Mouse (Mus musculus) heart, embryonic 10.5 days (tissue): ENCODE results near the gene Ubtf. TPM values are rescaled to one million over a fixed set of nuclear protein-coding genes. Genes with fewer than 3 reads are reported as not detected.

Experiments used
- DNase-seq: peaks from one replicate; pipeline ENCODE4 v3.0.0-alpha.2; 2017; ENCODE audit warnings: low spot score
- H3K27ac ChIP-seq: fragments of 300-500 bp; sonication (generic); 2 replicates; pipeline ENCODE4 v1.5.1; 2016; ENCODE audit warnings: mild to moderate bottlenecking
- H3K27me3 ChIP-seq: fragments of 300-500 bp; sonication (generic); 2 replicates; pipeline ENCODE4 v1.6.1; 2016; ENCODE audit warnings: mild to moderate bottlenecking; ENCODE audit not compliant: poor library complexity, insufficient read depth, severe bottlenecking
- H3K36me3 ChIP-seq: fragments of 300-500 bp; sonication (generic); 2 replicates; pipeline ENCODE4 v1.6.1; 2016; ENCODE audit warnings: mild to moderate bottlenecking, moderate library complexity
- H3K4me1 ChIP-seq: fragments of 300-500 bp; sonication (generic); 2 replicates; pipeline ENCODE4 v1.6.1; 2016; ENCODE audit warnings: mild to moderate bottlenecking
- H3K4me3 ChIP-seq: fragments of 300-500 bp; sonication (generic); 2 replicates; pipeline ENCODE4 v1.5.1; 2016; ENCODE audit warnings: mild to moderate bottlenecking, moderate library complexity
- H3K9me3 ChIP-seq: fragments of 300-500 bp; sonication (generic); 2 replicates; pipeline ENCODE4 v1.6.1; 2016; ENCODE audit warnings: mild to moderate bottlenecking, moderate library complexity
- WGBS: fragments of 180-500 bp; shearing (Covaris S2); methylation state at CpG from one replicate; pipeline ENCODE4 v1.1.7; 2016; 5-methylcytosine and 5-hydroxymethylcytosine counted together
- polyA plus RNA-seq: library from polyadenylated mRNA; unstranded; fragments of >200 nt; fragmentation: Nextera tagmentation; extraction: Ambion mirVana; gene quantifications from 2 replicates; pipeline ENCODE4 v1.2.1, GENCODE M21; 2016

The Ubtf gene
- polyA plus RNA-seq, 1 experiment from 2014 or later, result 75.4 TPM

DNA sequence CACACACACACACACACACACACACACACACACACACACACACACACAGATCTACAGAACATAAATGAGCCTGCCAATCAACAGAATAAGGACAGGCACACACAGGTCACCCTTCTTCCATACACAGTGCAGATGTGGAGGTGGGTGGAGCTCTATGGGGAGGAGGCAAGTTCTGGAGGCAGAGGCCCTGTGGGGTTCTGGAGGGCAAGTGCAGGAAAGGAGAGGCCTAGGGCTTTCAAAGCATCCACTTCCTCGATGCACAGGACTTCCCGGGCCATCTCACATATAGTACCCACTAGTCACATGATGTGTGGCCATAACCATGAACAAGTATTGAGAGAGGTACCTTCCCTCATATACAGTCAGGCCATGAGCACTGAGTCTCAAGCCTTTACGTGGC is 36.0 kb upstream of the Ubtf start:
- peaks cover 73% of the 10 kb centered on the region for H3K27me3 ChIP-seq
- H3K27ac ChIP-seq, result no peak overlapping the region
- no peak overlapping the region for H3K4me3 ChIP-seq

DNA sequence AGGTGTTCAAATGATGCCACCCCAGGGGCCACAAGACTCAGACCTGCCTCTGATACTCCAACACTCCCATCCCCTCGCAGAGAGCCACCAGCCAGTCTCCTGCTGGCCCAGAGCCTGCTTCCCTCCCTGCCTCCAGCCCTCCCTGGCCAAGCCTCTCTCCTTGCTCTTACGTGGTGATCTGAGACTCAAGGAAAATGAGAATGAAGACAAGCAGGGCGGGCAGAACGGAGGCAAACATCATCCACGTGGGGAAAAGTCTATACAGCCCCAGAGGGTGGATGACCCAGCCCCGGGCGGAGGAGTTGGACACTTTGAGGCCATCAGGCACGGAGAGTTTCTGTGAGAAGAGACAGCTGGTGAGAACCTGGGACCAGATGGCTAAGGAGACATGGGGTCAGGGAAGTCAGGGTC is 33.5 kb upstream of the Ubtf start:
- H3K27me3 ChIP-seq, result peaks cover 57% of the 10 kb centered on the region
- H3K27ac ChIP-seq, result no peak overlapping the region
- no peak overlapping the region for H3K4me3 ChIP-seq
- H3K36me3 ChIP-seq, result 0 out of 2 replicates have a peak, but pooled peaks cover 3% of the 10 kb centered on the region
- WGBS, result 48% methylated on average over 8 of the region's 8 CpGs
- no peak for DNase-seq
- no peaks in the 10 kb centered on the region for H3K4me1 ChIP-seq
- H3K9me3 ChIP-seq, result no peaks in the 10 kb centered on the region

More for the DNA sequence above, 36.0 kb upstream of the Ubtf start:
- DNase-seq, result no peak
- H3K4me1 ChIP-seq, result no peaks in the 10 kb centered on the region; the same call in 1 of the 2 replicates
- H3K9me3 ChIP-seq, result no peaks in the 10 kb centered on the region
- H3K36me3 ChIP-seq, result 0 out of 2 replicates have a peak, but pooled peaks cover 3% of the 10 kb centered on the region
- 78% methylated on average over 3 of the region's 3 CpGs for WGBS

DNA sequence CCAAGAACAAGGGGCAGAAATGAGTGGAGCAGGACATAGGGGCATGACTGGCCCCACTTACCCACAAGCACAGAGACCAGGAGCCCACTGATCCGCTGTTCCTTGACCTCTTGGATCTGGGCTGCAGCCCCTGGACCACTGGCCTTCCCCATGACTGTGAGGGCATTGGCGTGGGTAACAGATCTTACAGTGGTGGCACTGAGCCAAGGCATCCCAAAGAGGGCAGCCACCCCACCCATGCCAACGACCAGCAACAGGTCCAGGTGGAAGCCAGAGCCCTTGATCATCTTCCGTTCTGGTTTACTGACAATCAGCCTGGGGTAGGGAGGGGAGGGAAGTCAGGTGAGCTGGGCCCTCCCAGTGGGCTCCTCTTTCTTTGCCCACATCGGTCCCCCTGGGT is 32.8 kb upstream of the Ubtf start:
- H3K27ac ChIP-seq, result no peak overlapping the region
- H3K9me3 ChIP-seq, result no peaks in the 10 kb centered on the region
- DNase-seq, result no peak
- H3K27me3 ChIP-seq, result peaks cover 50% of the 10 kb centered on the region
- WGBS, result 55% methylated on average over 5 of the region's 5 CpGs
- no peak overlapping the region for H3K4me3 ChIP-seq
- H3K36me3 ChIP-seq, result 0 out of 2 replicates have a peak, but pooled peaks cover 3% of the 10 kb centered on the region
- no peaks in the 10 kb centered on the region for H3K4me1 ChIP-seq

GRCm38 (mm10) chr11:102350981-102351523 is 31.5 kb upstream of the Ubtf start:
- no peaks in the 10 kb centered on the region for H3K9me3 ChIP-seq

DNA sequence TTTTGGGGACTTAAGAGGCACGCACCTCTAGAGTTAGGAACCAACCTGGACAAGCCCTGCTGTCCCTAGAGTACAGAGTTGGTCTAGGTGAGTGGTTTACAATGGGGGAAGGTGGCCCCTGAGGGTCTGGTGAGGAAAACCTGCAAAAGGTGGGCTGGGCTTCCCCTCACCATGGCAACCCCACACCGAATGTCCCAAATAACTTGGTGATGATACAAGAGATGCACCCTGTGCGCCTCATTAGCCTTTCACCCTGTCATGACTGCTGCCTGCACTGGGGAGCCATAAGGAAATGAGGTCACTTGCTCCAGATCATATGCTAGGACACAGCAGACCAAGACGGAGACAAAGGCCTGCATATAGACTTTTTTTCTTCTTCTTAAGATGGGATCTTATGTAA is 30.9 kb upstream of the Ubtf start:
- Histone ChIP-seq H3K9me3 (no peaks in the 10 kb centered on the region), H3K36me3 (0 out of 2 replicates have a peak, but pooled peaks cover 3% of the 10 kb centered on the region), H3K27ac (no peak overlapping the region; the same call in 1 of the 2 replicates), H3K4me3 (no peak overlapping the region), H3K4me1 (no peaks in the 10 kb centered on the region), H3K27me3 (peaks cover 31% of the 10 kb centered on the region)
- 80% methylated on average over 4 of the region's 4 CpGs for WGBS
- DNase-seq, result peak; percentile 73

More at GRCm38 (mm10) chr11:102350981-102351523, 31.5 kb upstream of the Ubtf start:
- 0 out of 2 replicates have a peak, but pooled peaks cover 3% of the 10 kb centered on the region for H3K36me3 ChIP-seq
- no peak overlapping the region for H3K27ac ChIP-seq
- no peaks in the 10 kb centered on the region for H3K4me1 ChIP-seq
- H3K4me3 ChIP-seq, result no peak overlapping the region
- DNase-seq, result peak; percentile 73
- 84% methylated on average over 17 of the region's 17 CpGs for WGBS
- H3K27me3 ChIP-seq, result peaks cover 37% of the 10 kb centered on the region

DNA sequence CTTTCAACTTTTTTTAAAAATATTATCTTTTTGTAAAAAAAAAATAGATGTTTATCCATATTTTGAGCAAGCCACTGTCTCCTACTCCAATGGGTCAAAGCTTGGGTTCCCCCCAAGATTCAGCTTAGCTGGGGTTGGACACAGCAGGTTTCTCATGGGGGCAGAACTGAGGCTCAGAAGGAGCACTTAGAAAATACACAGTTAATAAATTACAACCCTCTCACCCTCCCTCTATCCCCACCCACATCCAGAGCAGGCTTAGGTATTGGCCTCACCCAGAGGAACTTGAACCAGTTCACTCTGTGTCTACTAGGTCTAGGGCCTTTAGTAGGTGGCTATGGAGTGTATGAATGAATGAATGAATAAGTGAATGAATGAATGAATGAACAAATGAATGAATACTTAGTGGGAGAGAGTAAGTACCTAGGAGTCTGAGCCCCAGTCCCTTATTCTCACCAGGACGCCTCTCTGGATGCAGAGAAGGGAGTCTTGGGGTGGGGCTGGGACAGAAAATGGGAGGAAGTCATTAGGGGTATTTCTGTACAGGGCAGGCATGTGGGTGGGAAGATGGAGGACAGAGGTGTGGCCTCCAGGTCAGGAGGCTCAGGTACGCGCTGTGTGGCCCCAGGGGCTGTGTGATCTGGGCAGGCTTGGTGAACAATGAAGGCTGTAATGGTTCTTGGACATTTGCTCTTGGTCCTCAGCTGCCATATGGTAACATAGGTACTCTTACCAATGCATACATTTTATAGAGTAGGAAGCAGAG is 29.8 kb upstream of the Ubtf start:
- H3K27ac ChIP-seq, result no peak overlapping the region
- H3K27me3 ChIP-seq, result peaks cover 30% of the 10 kb centered on the region
- no peak for DNase-seq
- WGBS, result 89% methylated on average over 3 of the region's 3 CpGs
- H3K4me1 ChIP-seq, result no peaks in the 10 kb centered on the region
- no peaks in the 10 kb centered on the region for H3K9me3 ChIP-seq
- no peak overlapping the region for H3K4me3 ChIP-seq
- 0 out of 2 replicates have a peak, but pooled peaks cover 3% of the 10 kb centered on the region for H3K36me3 ChIP-seq

DNA sequence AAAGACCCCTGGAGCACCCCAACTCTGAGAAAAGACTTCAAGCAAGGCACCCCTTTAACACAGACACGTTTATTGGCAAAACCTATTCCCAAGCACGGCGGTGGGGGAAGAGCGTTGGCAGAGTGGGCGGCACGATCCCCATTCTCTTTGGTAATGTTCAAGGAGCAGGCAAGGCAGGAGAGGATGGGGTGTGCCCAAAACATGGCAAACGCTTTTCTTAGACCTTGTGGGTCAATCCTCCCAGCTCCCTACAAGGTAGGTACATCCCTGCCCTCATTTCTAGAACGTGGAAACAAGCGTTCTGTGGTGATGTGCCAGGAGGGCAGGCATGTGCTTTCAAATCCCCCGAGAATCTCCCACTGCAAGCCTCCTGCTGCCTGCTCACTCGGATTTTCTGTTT is 29.2 kb upstream of the Ubtf start:
- 82% methylated on average over 11 of the region's 11 CpGs for WGBS
- H3K9me3 ChIP-seq, result no peaks in the 10 kb centered on the region
- H3K4me3 ChIP-seq, result no peak overlapping the region
- H3K27ac ChIP-seq, result no peak overlapping the region
- H3K27me3 ChIP-seq, result peaks cover 26% of the 10 kb centered on the region
- DNase-seq, result no peak
- 0 out of 2 replicates have a peak, but pooled peaks cover 3% of the 10 kb centered on the region for H3K36me3 ChIP-seq
- no peaks in the 10 kb centered on the region for H3K4me1 ChIP-seq

- no peak for DNase-seq
- no peaks in the 10 kb centered on the region for H3K4me1 ChIP-seq
- WGBS, result 82% methylated on average over 7 of the region's 7 CpGs
- no peak overlapping the region for H3K27ac ChIP-seq
- no peak overlapping the region for H3K4me3 ChIP-seq
- no peaks in the 10 kb centered on the region for H3K9me3 ChIP-seq
- 0 out of 2 replicates have a peak, but pooled peaks cover 3% of the 10 kb centered on the region for H3K36me3 ChIP-seq
- H3K27me3 ChIP-seq, result peaks cover 21% of the 10 kb centered on the region
Observed at GRCm38 (mm10) chr11:102348101-102348585, 28.6 kb upstream of the Ubtf start.

GRCm38 (mm10) chr11:102347683-102348082 is 28.1 kb upstream of the Ubtf start:
- peaks cover 17% of the 10 kb centered on the region for H3K27me3 ChIP-seq
- H3K9me3 ChIP-seq, result no peaks in the 10 kb centered on the region
- H3K4me1 ChIP-seq, result no peaks in the 10 kb centered on the region
- no peak overlapping the region for H3K4me3 ChIP-seq
- H3K27ac ChIP-seq, result no peak overlapping the region
- WGBS, result 68% methylated on average over 5 of the region's 5 CpGs
- 0 out of 2 replicates have a peak, but pooled peaks cover 3% of the 10 kb centered on the region for H3K36me3 ChIP-seq
- DNase-seq, result no peak

GRCm38 (mm10) chr11:102346926-102347325 is 27.4 kb upstream of the Ubtf start:
- H3K9me3 ChIP-seq, result no peaks in the 10 kb centered on the region
- peaks cover 10% of the 10 kb centered on the region for H3K27me3 ChIP-seq
- H3K36me3 ChIP-seq, result no peaks in the 10 kb centered on the region
- DNase-seq, result no peak
- H3K4me3 ChIP-seq, result no peak overlapping the region
- WGBS, result 63% methylated on average over 5 of the region's 5 CpGs
- no peak overlapping the region for H3K27ac ChIP-seq
- no peaks in the 10 kb centered on the region for H3K4me1 ChIP-seq

- Histone ChIP-seq H3K27me3 (no peaks in the 10 kb centered on the region), H3K27ac (no peak overlapping the region), H3K4me1 (no peaks in the 10 kb centered on the region), H3K4me3 (no peak overlapping the region), H3K9me3 (no peaks in the 10 kb centered on the region), H3K36me3 (no peaks in the 10 kb centered on the region)
- 82% methylated on average over 3 of the region's 3 CpGs for WGBS
- no peak for DNase-seq
Observed at GRCm38 (mm10) chr11:102344458-102344857, 24.9 kb upstream of the Ubtf start.

DNA sequence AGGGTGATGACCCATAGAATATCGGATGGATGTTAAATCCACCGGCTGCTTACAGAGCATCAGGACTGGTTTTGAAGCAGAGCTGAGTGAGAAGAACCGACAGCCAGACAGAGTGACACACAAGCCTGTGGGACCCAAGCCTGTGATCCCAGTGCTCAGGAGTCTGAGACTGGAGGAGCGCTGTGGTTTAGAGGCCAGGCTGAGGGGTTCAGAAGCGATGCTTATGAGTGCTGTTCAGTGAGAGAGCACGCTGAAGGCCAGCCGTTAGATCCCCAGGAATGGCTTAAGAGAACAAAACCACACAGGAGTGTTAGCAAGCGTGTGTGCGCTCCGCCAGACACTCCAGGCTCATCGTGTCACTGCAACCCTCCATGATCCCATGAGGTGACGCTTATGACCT is 23.2 kb upstream of the Ubtf start:
- Histone ChIP-seq H3K9me3 (no peaks in the 10 kb centered on the region), H3K27ac (no peak overlapping the region), H3K4me3 (no peak overlapping the region), H3K36me3 (no peaks in the 10 kb centered on the region), H3K4me1 (peaks cover 2% of the 10 kb centered on the region; the same call in 1 of the 2 replicates), H3K27me3 (no peaks in the 10 kb centered on the region)
- 75% methylated on average over 12 of the region's 12 CpGs for WGBS
- peak; percentile 73 for DNase-seq

- no peak overlapping the region for H3K27ac ChIP-seq
- no peaks in the 10 kb centered on the region for H3K27me3 ChIP-seq
- peaks cover 2% of the 10 kb centered on the region; the same call in 1 of the 2 replicates for H3K4me1 ChIP-seq
- 87% methylated on average over 4 of the region's 4 CpGs for WGBS
- no peaks in the 10 kb centered on the region for H3K9me3 ChIP-seq
- H3K36me3 ChIP-seq, result no peaks in the 10 kb centered on the region
- H3K4me3 ChIP-seq, result no peak overlapping the region
- no peak for DNase-seq
Observed at GRCm38 (mm10) chr11:102341101-102341500, 21.6 kb upstream of the Ubtf start.
